Mouse (Mus musculus) embryonic stem cell, embryonic (primary cell): ENCODE measurements around the gene Rilpl1.

Experiments used
- CTCF ChIA-PET, 4 experiments: fragments of 300-600 bp in 2 of 4; fragments of 350-600 bp in 2 of 4; sonication (Branson Sonifier 250); formaldehyde crosslinking; loops; one replicate each; lab custom pipeline; 2022; ENCODE audit warnings: inconsistent platforms in 2 of 4; lab: Charles Lee
- POLR2A ChIA-PET, 4 experiments: fragments of 300-600 bp in 2 of 4; fragments of 350-600 bp in 2 of 4; sonication (Branson Sonifier 250); formaldehyde crosslinking; loops; one replicate each; lab custom pipeline; 2022; ENCODE audit warnings: antibody characterized with exemption in 4 of 4, inconsistent platforms in 1 of 4; lab: Charles Lee

Rilpl1 gene

GRCm38 (mm10) chr5:124509200-124509599, 22.0 kb downstream of the Rilpl1 start:
- ChIA-PET POLR2A (interaction anchor here in 2 of 4 experiments (0.5 to 1.0 kb wide), 5 partner anchors 11 to 157 kb away, joined by 3 read pairs; no protein-coding TSS in a partner anchor), CTCF (interaction anchor here in 3 of 4 experiments (0.6 to 0.8 kb wide), 7 partner anchors 19 to 1868 kb away, joined by 3 to 6 read pairs (median 4); no protein-coding TSS in a partner anchor)

- POLR2A ChIA-PET = interaction anchor here in 1 of 4 experiments (0.7 kb wide), 1 partner anchor 13 kb away, joined by 4 read pairs; no protein-coding TSS in a partner anchor
- CTCF ChIA-PET = interaction anchor here in 2 of 4 experiments (0.7 to 1.6 kb wide), 2 partner anchors 18 to 24 kb away, joined by 3 to 4 read pairs; partner anchors contain the start of gene Rilpl1 (in 1 of the 2)
These were observed 24.3 kb downstream of the Rilpl1 start for GRCm38 (mm10) chr5:124506731-124507359.

DNA sequence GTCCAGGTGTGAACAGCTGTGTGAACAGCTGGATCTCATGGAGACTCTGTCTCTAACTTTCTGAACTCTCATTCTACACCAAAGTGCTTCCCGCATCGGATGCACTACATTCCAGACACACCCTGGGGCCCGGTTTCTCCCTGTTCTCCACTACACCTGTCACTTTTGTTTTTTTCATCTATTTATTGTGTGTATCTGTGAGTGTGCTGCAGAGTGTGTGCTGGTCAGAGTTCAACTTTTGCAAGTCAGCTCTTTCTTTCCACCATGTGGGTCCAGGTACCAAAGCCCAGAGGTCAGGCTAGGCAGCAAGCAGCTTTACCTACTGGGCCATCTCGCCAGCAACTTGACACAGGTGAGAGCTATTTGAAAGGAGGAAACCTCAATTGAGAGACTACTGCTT, 26.0 kb downstream of the Rilpl1 start:
- ChIA-PET CTCF (interaction anchor here in 2 of 4 experiments (0.7 to 1.5 kb wide), 3 partner anchors 14 to 81 kb away, joined by 3 to 4 read pairs (median 3); partner anchors contain the start of gene Rilpl1 (in 1 of the 2)), POLR2A (no interaction called here)

DNA sequence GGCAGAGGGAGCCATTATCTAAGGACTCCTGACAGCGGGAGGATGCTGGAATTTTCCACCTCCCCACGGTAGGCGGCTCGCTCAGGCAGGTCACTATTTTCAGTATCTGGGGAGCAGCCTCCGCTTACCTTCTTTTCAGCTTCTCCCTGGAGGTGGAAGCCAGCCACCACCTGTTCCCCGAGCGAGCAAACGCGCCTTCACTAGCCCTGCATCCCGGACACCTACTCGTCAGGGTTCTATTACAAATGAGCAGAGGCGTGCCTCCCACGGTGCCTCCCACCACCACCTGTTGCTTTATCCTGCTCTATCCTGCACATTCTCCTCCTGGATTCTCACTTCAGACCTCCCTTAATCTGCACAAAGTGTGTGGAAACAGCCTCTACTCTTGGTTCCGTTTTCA, 27.4 kb downstream of the Rilpl1 start:
- ChIA-PET POLR2A (interaction anchor here in 2 of 4 experiments (0.6 to 2.1 kb wide), 9 partner anchors 11 to 60 kb away, joined by 3 to 6 read pairs (median 3); partner anchors contain the start of genes Ddx55 (in 2 of the 2), Rilpl2 (in 1 of the 2) and Snrnp35 (in 1 of the 2)), CTCF (no interaction called here)

- ChIA-PET CTCF (interaction anchor here in 1 of 4 experiments (1.0 kb wide), 1 partner anchor 133 kb away, joined by 3 read pairs; no protein-coding TSS in a partner anchor), POLR2A (interaction anchor here in 3 of 4 experiments (0.6 to 2.1 kb wide), 12 partner anchors 9 to 370 kb away, joined by 3 to 6 read pairs (median 4); partner anchors contain the start of genes Snrnp35 (in 2 of the 3) and Rilpl2 (in 1 of the 3))
These were observed 29.6 kb downstream of the Rilpl1 start for GRCm38 (mm10) chr5:124501541-124501940.

GRCm38 (mm10) chr5:124500573-124500972, 30.6 kb downstream of the Rilpl1 start:
- ChIA-PET CTCF (interaction anchor here (0.5 to 1.3 kb wide), 17 partner anchors 9 to 768 kb away, joined by 3 to 11 read pairs (median 4); partner anchors contain the start of genes Rilpl1 (in 1 of the 4) and Rilpl2 (in 1 of the 4)), POLR2A (interaction anchor here in 3 of 4 experiments (0.5 to 2.3 kb wide), 18 partner anchors 10 to 484 kb away, joined by 3 to 11 read pairs (median 4); partner anchors contain the start of genes Rilpl2 (in 2 of the 3), Snrnp35 (in 2 of the 3) and Rilpl1 (in 1 of the 3))

DNA sequence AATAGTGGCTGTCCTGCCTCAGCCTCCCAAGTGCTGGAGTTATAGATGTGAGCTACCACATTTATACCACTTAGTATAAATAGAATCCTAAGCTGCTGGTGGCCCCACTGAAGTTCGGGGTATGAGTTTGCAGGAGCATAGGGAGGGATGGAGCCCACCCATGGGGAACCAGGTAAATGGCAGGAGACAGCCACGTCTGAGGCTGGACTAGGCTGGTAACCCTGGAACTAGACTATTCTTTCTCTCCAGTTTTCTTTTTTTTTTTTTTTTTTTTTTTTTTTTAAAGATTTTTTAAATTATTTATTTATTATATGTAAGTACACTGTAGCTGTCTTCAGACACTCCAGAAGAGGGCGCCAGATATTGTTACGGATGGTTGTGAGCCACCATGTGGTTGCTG, 31.2 kb downstream of the Rilpl1 start:
- ChIA-PET POLR2A (interaction anchor here in 3 of 4 experiments (0.5 to 2.3 kb wide), 18 partner anchors 10 to 484 kb away, joined by 3 to 11 read pairs (median 4); partner anchors contain the start of genes Snrnp35 (in 2 of the 3), Rilpl1 (in 1 of the 3) and Rilpl2 (in 1 of the 3)), CTCF (interaction anchor here (0.6 to 1.3 kb wide), 18 partner anchors 9 to 768 kb away, joined by 3 to 11 read pairs (median 4); partner anchors contain the start of gene Rilpl1 (in 2 of the 4))

DNA sequence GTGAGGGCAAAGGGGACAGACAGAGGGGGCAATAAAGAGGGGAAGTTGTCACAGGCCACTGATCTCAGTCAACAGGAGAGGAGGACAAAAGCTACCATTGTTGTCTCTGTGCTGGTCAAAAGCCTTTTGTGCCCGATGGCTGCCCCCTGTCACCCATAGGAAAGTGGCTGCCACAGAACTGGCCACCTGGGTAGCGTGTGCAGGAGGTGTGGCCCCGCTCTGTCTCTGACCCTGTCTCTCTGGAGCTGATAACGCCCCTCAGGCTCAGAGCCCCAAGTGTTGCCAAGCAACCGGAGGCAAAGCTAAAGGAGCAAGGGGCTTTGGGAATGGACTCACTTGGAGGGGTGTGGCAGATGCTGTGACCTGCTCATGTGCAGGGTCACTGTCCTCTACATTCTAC, 32.2 kb downstream of the Rilpl1 start:
- ChIA-PET POLR2A (interaction anchor here in 3 of 4 experiments (0.6 to 2.3 kb wide), 10 partner anchors 8 to 750 kb away, joined by 3 to 10 read pairs (median 3); partner anchors contain the start of genes Kntc1 (in 1 of the 3), Rsrc2 (in 1 of the 3) and Snrnp35 (in 1 of the 3)), CTCF (interaction anchor here in 2 of 4 experiments (0.6 to 0.7 kb wide), 2 partner anchors 21 to 406 kb away, joined by 3 to 4 read pairs; partner anchors contain the start of gene Rilpl2 (in 1 of the 2))

DNA sequence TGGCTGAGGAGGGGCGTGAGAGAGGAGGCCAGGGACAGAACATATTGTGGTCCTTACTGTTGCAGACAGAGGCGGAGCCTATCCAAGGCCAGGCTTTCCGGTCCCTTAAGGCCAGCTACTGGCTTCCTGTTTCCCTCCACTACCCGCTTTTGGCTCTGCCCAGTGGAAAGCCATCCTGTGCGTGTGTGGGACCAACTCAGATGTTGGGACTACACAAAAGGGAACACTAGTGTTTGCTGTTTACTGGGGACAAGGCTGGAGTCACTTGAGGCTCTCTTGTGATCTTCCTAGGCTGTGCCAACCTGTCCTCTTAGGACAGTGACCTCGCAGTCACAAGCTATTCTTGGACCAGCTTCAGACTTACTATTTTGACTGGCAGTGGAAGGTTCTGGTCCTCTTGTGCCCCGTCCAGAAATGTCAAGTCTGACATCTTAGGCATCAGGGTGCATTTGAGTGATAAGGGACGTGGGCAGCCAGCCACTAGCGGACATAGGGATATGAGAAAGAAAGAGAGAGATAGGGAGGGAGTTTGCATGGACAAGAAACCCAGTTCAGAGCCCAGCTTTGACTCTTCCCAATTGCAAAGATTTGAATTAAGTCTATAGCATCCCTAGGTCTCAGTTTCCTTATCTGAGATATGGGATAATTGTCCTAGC, 32.8 kb downstream of the Rilpl1 start:
- POLR2A ChIA-PET = interaction anchor here in 3 of 4 experiments (0.6 to 2.3 kb wide), 9 partner anchors 10 to 749 kb away, joined by 3 to 5 read pairs (median 3); partner anchors contain the start of genes Kntc1 (in 1 of the 3), Rsrc2 (in 1 of the 3) and Snrnp35 (in 1 of the 3)
- CTCF ChIA-PET = interaction anchor here in 1 of 4 experiments (0.7 kb wide), 1 partner anchor 20 kb away, joined by 4 read pairs; the partner anchor contains the start of gene Rilpl2

- CTCF ChIA-PET = interaction anchor here in 1 of 4 experiments (0.7 kb wide), 1 partner anchor 406 kb away, joined by 3 read pairs; no protein-coding TSS in a partner anchor
- POLR2A ChIA-PET = interaction anchor here in 3 of 4 experiments (0.6 to 1.8 kb wide), 5 partner anchors 9 to 486 kb away, joined by 3 to 9 read pairs (median 4); partner anchors contain the start of genes Rilpl2 (in 1 of the 3) and Snrnp35 (in 1 of the 3)
These were observed 34.3 kb downstream of the Rilpl1 start for GRCm38 (mm10) chr5:124496614-124497514.

DNA sequence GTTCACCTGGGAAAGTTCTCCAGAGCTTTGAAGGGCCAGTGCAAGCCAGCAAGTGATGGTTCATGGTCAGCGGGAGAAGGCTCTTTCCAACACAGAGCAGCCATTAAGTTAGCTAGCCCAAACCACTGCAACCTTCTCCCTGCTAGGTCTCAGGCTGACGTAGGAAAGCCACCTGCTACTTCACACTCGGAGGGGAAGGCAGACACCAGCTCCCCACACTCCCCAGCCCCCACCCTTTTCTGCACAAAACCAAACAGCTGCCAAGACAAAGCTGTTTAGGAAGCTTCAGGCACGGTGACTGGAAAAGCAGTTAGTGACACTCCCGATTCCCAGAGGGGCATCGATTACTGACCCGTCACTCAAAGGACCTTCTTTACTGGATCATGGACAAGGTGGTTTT, 35.6 kb downstream of the Rilpl1 start:
- ChIA-PET CTCF (interaction anchor here in 1 of 4 experiments (0.9 kb wide), 1 partner anchor 139 kb away, joined by 3 read pairs; no protein-coding TSS in a partner anchor), POLR2A (interaction anchor here in 2 of 4 experiments (0.7 to 1.8 kb wide), 6 partner anchors 8 to 63 kb away, joined by 3 to 9 read pairs (median 4); partner anchors contain the start of genes Snrnp35 (in 2 of the 2) and Rilpl2 (in 1 of the 2))

GRCm38 (mm10) chr5:124493455-124493854, 37.7 kb downstream of the Rilpl1 start:
- POLR2A ChIA-PET = interaction anchor here in 3 of 4 experiments (0.7 to 2.3 kb wide), 12 partner anchors 8 to 67 kb away, joined by 3 to 11 read pairs (median 5); partner anchors contain the start of genes Snrnp35 (in 2 of the 3), Rilpl1 (in 1 of the 3), Rilpl2 (in 1 of the 3) and Sbno1 (in 1 of the 3)

GRCm38 (mm10) chr5:124492618-124493017, 38.6 kb downstream of the Rilpl1 start:
- ChIA-PET POLR2A (interaction anchor here in 3 of 4 experiments (0.6 to 2.3 kb wide), 13 partner anchors 9 to 290 kb away, joined by 3 to 11 read pairs (median 5); partner anchors contain the start of genes Snrnp35 (in 3 of the 3), Rilpl1 (in 2 of the 3), Rilpl2 (in 1 of the 3) and Sbno1 (in 1 of the 3)), CTCF (interaction anchor here in 2 of 4 experiments (0.6 to 1.2 kb wide), 5 partner anchors 10 to 290 kb away, joined by 3 to 20 read pairs (median 5); partner anchors contain the start of gene Rilpl2 (in 1 of the 2))

More at GRCm38 (mm10) chr5:124493455-124493854, 37.7 kb downstream of the Rilpl1 start:
- CTCF ChIA-PET = interaction anchor here in 1 of 4 experiments (0.6 to 1.2 kb wide), 4 partner anchors 15 to 289 kb away, joined by 3 to 5 read pairs (median 4); partner anchors contain the start of genes Kmt5a and Rilpl2

DNA sequence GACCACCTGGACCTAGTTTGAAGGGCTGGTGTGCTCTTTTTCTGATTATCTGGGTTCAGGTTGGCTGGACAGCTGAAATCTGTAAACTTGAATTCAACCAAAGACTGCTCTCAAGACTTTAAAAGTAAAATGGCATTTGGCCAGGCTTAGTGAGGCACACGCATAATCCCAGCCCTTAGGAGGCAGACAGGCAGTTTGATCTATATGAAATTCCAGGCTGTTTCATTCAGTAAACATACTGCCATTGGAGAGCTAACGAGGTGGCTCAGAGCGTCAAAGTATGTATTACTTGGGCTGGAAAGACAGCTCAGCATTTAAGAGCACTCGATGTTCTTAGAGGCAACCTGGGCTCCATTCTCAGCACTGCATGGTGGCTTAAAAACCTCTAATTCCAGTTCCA, 39.5 kb downstream of the Rilpl1 start:
- CTCF ChIA-PET = no interaction called here
- POLR2A ChIA-PET = interaction anchor here in 1 of 4 experiments (0.6 to 2.2 kb wide), 4 partner anchors 9 to 864 kb away, joined by 3 to 7 read pairs (median 3); partner anchors contain the start of genes Rilpl2 and Snrnp35

DNA sequence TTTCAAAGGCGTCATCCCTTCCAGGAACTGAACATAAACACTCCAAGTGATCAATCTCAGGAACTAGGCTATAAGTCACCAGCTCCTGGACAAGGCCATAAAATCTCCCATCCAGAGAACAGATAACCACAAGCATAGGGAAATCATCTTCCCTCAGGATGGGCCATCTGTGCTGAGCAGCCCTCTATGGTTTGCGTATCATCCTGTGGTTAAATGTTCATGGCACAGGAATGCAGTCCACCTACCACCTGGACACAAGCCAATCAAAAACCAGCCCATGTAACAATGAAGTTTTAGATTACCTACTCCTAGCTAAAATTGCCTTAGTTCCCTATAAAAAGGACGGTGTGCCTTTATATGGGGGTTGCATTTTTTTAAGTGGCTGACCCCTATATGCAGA, 42.3 kb downstream of the Rilpl1 start:
- CTCF ChIA-PET = interaction anchor here in 3 of 4 experiments (0.6 to 2.2 kb wide), 3 partner anchors 12 to 42 kb away, joined by 3 to 5 read pairs (median 4); partner anchors contain the start of gene Rilpl1 (in 1 of the 3)
- POLR2A ChIA-PET = interaction anchor here in 2 of 4 experiments (0.6 to 1.2 kb wide), 4 partner anchors 10 to 87 kb away, joined by 3 to 4 read pairs (median 4); no protein-coding TSS in a partner anchor
